Mouse (Mus musculus) hindbrain, embryonic 11.5 days (tissue): ENCODE data around the gene Klhl6. TPM values are rescaled to one million over a fixed set of nuclear protein-coding genes. Genes with fewer than 3 reads are reported as not detected.

ENCODE experiments used
- ATAC-seq: fragments of 200-750 bp; cut with Nextera tagmentation; 2 replicates; pipeline ENCODE4 v1.8.0; 2017; ENCODE audit warnings: mild to moderate bottlenecking, moderate TSS enrichment, moderate library complexity; ENCODE audit not compliant: low FRiP score
- DNase-seq: peaks from one replicate; pipeline ENCODE4 v3.0.0-alpha.2; 2015; ENCODE audit warnings: low spot score
- H3K27ac ChIP-seq: fragments of 300-500 bp; sonication (generic); 2 replicates; pipeline ENCODE4 v1.5.1; 2014; ENCODE audit warnings: mild to moderate bottlenecking, low read depth, low read length
- H3K27me3 ChIP-seq: fragments of 300-500 bp; sonication (generic); 2 replicates; pipeline ENCODE4 v1.6.1; 2014; ENCODE audit warnings: mild to moderate bottlenecking, low read length, moderate library complexity, mixed read lengths; ENCODE audit not compliant: control insufficient read depth, insufficient read depth
- H3K36me3 ChIP-seq: fragments of 300-500 bp; sonication (generic); 2 replicates; pipeline ENCODE4 v1.6.1; 2014; ENCODE audit warnings: mild to moderate bottlenecking, low read length, moderate library complexity, mixed read lengths; ENCODE audit not compliant: control insufficient read depth, insufficient read depth
- H3K4me1 ChIP-seq: fragments of 300-500 bp; sonication (generic); replicated peaks from 2 replicates; pipeline ENCODE4 v1.6.1; 2014; ENCODE audit warnings: low read length, mixed read lengths; ENCODE audit not compliant: control insufficient read depth, insufficient read depth
- H3K4me2 ChIP-seq: fragments of 300-500 bp; sonication (generic); replicated peaks from 2 replicates; pipeline ENCODE4 v1.6.1; 2014; ENCODE audit warnings: mild to moderate bottlenecking, low read depth, low read length
- H3K4me3 ChIP-seq: fragments of 300-500 bp; sonication (generic); 2 replicates; pipeline ENCODE4 v1.5.1; 2014; ENCODE audit warnings: low read depth, low read length
- H3K9ac ChIP-seq: fragments of 300-500 bp; sonication (generic); 2 replicates; pipeline ENCODE4 v1.6.1; 2014; ENCODE audit warnings: low read depth, low read length
- H3K9me3 ChIP-seq: fragments of 300-500 bp; sonication (generic); 2 replicates; pipeline ENCODE4 v1.6.1; 2016; ENCODE audit warnings: low read length; ENCODE audit not compliant: control insufficient read depth
- WGBS: fragments of 180-500 bp; shearing (Covaris S2); extraction: QIAGEN DNeasy Blood & Tissue Kit; methylation state at CpG from one replicate; pipeline ENCODE4 v1.1.7; 2014; 5-methylcytosine and 5-hydroxymethylcytosine counted together
- polyA plus RNA-seq: library from polyadenylated mRNA; unstranded; fragments of >200 nt; fragmentation: Nextera tagmentation; extraction: Ambion mirVana; gene quantifications from 2 replicates; pipeline ENCODE4 v1.2.1, GENCODE M21; 2014

Gene Klhl6
- polyA plus RNA-seq, 1 experiment from 2014 or later: 7.3 TPM

DNA sequence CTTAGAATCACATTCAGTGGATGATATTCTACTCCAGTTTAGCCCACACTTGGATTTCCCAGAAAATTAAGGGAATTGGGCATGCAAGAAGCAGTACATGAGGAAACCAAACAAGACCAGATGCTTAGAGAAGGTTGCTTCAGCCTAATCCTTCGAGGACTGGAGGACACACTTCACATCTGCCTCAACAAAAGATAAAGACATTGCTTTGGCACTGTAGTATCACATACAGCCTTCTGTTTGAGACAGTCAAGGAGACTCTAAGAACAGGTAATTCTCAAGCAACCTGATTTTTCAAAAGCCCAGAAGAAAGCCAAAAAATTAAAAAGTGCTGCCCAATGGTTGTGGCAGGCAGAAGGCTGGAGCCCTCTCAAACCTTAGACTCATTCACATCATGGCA, 16.4 kb downstream of the Klhl6 start:
- H3K9me3 ChIP-seq: no peaks in the 10 kb centered on the region
- DNase-seq: no peak
- H3K36me3 ChIP-seq: no peaks in the 10 kb centered on the region
- H3K27me3 ChIP-seq: no peaks in the 10 kb centered on the region
- WGBS: 73% methylated on average over 1 of the region's 1 CpGs
- no peak overlapping the region for H3K4me3 ChIP-seq
- H3K27ac ChIP-seq: no peak overlapping the region
- no peak overlapping the region for H3K9ac ChIP-seq
- H3K4me1 ChIP-seq: no peaks in the 10 kb centered on the region
- no peak overlapping the region for H3K4me2 ChIP-seq
- ATAC-seq: no peak

DNA sequence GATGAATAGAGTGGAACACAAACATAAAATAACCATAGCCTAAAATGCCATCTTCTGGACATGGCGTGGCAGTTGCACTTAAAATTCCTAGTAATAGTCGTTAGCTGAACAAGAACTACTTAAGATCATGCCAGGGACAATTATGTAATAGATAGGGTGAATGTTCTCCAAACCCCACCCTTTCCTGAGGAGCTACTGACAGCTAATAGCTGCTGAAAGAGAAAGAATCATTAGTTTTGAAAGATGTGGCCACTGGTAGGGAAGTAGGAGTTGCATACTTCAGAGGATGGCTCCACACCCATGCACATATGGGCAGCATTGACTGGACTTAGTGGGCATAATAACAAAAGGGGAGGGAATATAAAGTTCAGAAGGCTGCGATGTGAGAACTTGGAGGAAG, 19.9 kb downstream of the Klhl6 start:
- DNase-seq: no peak
- H3K4me3 ChIP-seq: no peak overlapping the region
- H3K4me2 ChIP-seq: no peak overlapping the region
- WGBS: 84% methylated on average over 3 of the region's 3 CpGs
- no peak for ATAC-seq
- no peaks in the 10 kb centered on the region for H3K36me3 ChIP-seq
- H3K27ac ChIP-seq: no peak overlapping the region
- no peaks in the 10 kb centered on the region for H3K27me3 ChIP-seq
- no peaks in the 10 kb centered on the region for H3K4me1 ChIP-seq
- no peak overlapping the region for H3K9ac ChIP-seq
- H3K9me3 ChIP-seq: no peaks in the 10 kb centered on the region

DNA sequence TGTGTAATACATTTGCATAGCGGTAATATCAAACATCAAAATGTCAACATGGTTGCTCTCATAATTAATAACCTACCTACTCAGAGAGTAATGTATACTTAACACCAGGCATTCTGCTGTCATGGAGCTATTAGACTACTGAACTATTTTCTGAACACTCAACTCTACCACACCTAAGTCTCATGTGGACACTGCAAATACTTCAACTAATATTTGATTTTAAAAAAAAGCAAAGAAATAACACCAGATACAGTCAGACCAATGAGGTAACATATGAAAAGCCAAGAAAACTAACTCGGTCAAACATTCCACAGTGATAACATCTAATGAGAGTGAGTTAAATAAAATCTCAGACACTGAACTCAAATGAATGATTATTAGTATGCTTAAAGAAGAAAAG, 21.8 kb downstream of the Klhl6 start:
- no peak for ATAC-seq
- H3K36me3 ChIP-seq: no peaks in the 10 kb centered on the region
- H3K9me3 ChIP-seq: no peaks in the 10 kb centered on the region
- H3K4me2 ChIP-seq: no peak overlapping the region
- 96% methylated on average over 2 of the region's 2 CpGs for WGBS
- H3K27ac ChIP-seq: no peak overlapping the region
- no peak overlapping the region for H3K4me3 ChIP-seq
- H3K27me3 ChIP-seq: no peaks in the 10 kb centered on the region
- no peak overlapping the region for H3K9ac ChIP-seq
- no peak for DNase-seq
- no peaks in the 10 kb centered on the region for H3K4me1 ChIP-seq

DNA sequence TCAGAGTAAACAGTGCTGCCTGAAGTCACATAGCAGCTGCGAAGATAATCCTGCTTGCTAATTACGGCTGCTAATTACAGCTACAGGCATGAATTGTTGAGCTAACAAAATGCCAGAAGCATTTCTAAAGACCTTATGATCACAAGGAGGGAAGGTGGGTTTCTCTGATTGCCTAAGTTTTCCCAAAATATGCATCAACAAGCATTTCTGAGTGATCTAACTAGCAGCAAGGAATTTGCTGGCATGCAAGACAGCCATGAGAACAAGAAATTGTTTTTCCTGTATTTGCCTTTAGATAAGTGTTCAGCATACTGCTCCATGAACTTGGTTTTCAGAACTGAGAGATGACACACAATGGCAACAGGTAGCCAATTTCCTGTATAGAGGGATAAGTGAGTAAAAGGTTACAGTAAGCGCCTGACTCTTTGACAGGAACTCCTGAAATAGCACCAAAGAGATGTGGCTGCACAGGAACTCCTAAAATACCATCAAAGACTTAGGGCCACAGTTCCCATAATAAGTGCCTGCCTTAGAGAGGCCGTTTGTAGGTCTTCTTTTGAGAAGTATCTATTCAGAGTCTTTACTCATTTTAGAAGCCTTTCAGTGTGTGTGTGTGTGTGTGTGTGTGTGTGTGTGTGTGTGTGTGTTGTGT, 22.3 kb downstream of the Klhl6 start:
- Histone ChIP-seq H3K4me2 (no peak overlapping the region), H3K36me3 (no peaks in the 10 kb centered on the region), H3K4me3 (no peak overlapping the region), H3K4me1 (no peaks in the 10 kb centered on the region), H3K27ac (no peak overlapping the region), H3K9me3 (no peaks in the 10 kb centered on the region), H3K9ac (no peak overlapping the region), H3K27me3 (no peaks in the 10 kb centered on the region)
- ATAC-seq (no peak), DNase-seq (no peak)
- 84% methylated on average over 4 of the region's 4 CpGs for WGBS

DNA sequence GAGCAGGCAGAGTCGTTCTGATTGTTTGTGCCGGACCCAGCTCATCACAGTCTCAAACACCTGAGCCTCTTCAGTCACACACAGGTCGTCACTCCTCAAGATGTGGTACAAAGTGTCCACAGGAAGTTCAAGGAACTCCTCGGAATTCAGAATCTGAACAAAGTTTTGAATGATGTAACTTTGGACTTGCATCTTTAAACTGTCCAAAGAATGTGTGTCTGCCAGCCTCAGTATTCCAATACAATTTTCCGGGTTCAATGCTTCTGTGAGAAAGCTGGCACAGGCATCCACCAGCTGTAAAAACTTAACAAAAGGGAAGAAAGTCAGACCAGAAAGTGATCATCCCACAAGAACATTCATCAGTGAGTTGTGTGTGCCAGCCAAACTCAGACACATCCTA, 25.8 kb downstream of the Klhl6 start:
- Histone ChIP-seq H3K9ac (no peak overlapping the region), H3K4me3 (no peak overlapping the region), H3K4me2 (no peak overlapping the region), H3K27me3 (no peaks in the 10 kb centered on the region), H3K9me3 (no peaks in the 10 kb centered on the region), H3K27ac (no peak overlapping the region), H3K4me1 (no peaks in the 10 kb centered on the region), H3K36me3 (no peaks in the 10 kb centered on the region)
- DNase-seq: no peak
- ATAC-seq: no peak
- 88% methylated on average over 5 of the region's 5 CpGs for WGBS

DNA sequence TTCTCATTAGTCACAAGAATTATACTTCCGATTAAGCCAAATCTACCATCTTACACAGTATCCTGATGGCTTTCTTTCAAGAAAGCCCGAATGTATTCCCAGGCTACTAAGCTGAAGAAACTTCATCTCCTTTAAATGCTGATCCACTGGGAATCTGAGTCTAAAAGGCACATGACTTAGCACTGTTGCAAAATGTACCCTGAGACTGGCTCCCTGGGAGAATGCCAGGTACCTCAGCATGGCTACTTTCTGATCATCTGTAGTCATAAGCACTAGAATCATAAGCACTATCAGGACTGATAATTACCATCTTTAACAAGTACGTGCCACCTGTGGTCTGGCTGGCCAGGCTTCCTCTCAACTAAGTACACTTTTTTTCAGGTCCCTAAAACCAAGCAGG, 35.5 kb downstream of the Klhl6 start:
- DNase-seq (no peak), ATAC-seq (no peak)
- Histone ChIP-seq H3K9me3 (no peaks in the 10 kb centered on the region), H3K27me3 (no peaks in the 10 kb centered on the region), H3K4me2 (no peak overlapping the region), H3K4me3 (no peak overlapping the region), H3K27ac (no peak overlapping the region), H3K4me1 (no peaks in the 10 kb centered on the region), H3K9ac (no peak overlapping the region), H3K36me3 (no peaks in the 10 kb centered on the region)
- 88% methylated on average over 3 of the region's 3 CpGs for WGBS

DNA sequence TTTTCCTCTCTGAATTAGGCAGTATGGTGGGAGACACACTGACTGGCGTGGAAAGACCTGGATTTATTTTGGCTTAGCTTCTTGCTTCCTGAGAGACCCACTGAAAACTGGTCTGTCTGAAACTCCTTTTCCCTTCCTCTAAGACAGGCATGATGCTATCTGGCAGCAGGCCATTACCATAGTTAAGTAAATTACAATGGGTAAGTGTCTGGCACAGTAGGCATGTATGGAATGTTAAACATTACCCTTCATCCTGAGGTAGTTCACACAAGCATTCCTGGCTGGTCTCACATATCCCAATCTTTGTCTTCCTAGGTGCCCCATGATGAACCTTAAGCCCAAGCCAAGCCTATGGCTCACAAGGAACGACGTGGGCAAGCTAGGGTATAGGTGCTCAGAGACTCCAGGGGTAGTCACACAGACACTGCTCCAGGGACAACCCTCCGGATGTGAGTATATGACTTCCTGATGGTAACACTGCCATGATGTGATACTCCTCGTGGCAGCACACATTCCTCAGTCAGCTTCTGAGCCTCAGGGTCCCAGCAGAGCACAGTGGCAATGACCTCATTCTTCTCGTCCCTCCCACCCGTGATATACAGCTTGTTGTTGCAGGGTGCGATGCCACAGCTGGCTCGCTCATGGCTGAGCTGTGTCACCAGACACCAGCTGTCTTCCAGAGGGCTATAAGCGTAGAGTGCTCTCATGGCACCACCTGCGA, 36.1 kb downstream of the Klhl6 start:
- H3K9me3 ChIP-seq: no peaks in the 10 kb centered on the region
- 80% methylated on average over 11 of the region's 11 CpGs for WGBS
- DNase-seq (no peak), ATAC-seq (no peak)
- H3K36me3 ChIP-seq: no peaks in the 10 kb centered on the region
- no peaks in the 10 kb centered on the region for H3K4me1 ChIP-seq
- H3K9ac ChIP-seq: no peak overlapping the region
- no peak overlapping the region for H3K4me2 ChIP-seq
- H3K27ac ChIP-seq: no peak overlapping the region
- no peak overlapping the region for H3K4me3 ChIP-seq
- H3K27me3 ChIP-seq: no peaks in the 10 kb centered on the region

DNA sequence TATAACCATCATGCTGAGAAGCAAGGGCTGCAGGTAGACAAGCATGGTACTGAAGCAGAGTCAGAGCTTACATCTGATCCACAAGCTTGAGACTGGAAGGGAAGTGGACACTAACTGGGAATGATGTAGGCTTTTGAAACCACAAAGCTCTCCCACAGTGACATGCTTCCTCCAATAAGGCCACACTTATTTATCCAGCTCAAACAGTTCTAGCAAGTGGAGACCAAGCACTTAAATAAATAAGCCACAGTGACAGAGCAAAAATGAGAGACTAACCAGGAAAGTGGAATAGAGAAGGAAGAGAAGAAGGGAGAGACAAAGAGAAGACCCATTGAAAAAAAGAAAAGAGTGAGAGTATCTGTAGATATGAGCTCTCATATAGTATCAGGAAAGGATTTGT, 62.0 kb downstream of the Klhl6 start:
- Histone ChIP-seq H3K27ac (no peak overlapping the region), H3K4me1 (no peaks in the 10 kb centered on the region), H3K27me3 (no peaks in the 10 kb centered on the region), H3K9me3 (no peaks in the 10 kb centered on the region), H3K4me2 (no peak overlapping the region), H3K4me3 (no peak overlapping the region), H3K9ac (no peak overlapping the region), H3K36me3 (no peaks in the 10 kb centered on the region)
- no peak for ATAC-seq
- DNase-seq: no peak

DNA sequence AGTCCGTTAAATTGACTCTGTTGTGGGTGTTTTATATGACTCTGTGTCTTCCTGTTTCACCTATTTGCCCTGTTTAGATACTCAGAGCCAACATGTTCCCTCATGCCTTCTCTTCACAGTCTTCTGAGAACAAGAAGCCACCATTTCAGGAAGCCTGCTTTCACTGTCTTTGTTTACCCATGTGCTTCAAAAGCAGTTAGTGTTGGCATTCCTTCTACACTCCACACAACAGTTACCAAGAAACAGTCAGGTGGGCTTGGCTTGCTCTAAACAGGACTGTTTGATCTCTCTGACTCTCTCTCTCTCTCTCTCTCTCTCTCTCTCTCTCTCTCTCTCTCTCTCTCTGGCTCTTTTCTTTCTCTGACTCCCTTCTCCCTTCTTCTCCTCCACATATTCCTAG, 64.6 kb downstream of the Klhl6 start:
- Histone ChIP-seq H3K27me3 (no peaks in the 10 kb centered on the region), H3K36me3 (no peaks in the 10 kb centered on the region), H3K4me3 (no peak overlapping the region), H3K9me3 (no peaks in the 10 kb centered on the region), H3K9ac (no peak overlapping the region), H3K27ac (no peak overlapping the region), H3K4me1 (no peaks in the 10 kb centered on the region), H3K4me2 (no peak overlapping the region)
- WGBS: 81% methylated on average over 1 of the region's 1 CpGs
- no peak for ATAC-seq
- no peak for DNase-seq
